Mouse (Mus musculus): ENCODE measurements at regions not wholly inside any gene's neighbourhood (a gene's known extent, or its start where the extent isn't known, plus 50 kb on each side); places are given as distances from the start of the nearest gene placed in this dataset.

- no peak for DNase-seq (ENCODE audit: low spot score in 2 of 2)
Measured at GRCm38 (mm10) chr8:36363291-36363690, 597.7 kb downstream of the Gm19410 start.

GRCm38 (mm10) chr8:36364567-36365231, 599.1 kb downstream of the Gm19410 start:
- no peak for DNase-seq (ENCODE audit: low spot score in 2 of 2)

GRCm38 (mm10) chr8:36365945-36366344, 600.4 kb downstream of the Gm19410 start:
- DNase-seq (ENCODE audit: low spot score in 2 of 2): no peak

- DNase-seq (ENCODE audit: low spot score in 2 of 2): no peak
Measured at GRCm38 (mm10) chr8:36376579-36377350, 611.2 kb downstream of the Gm19410 start.

GRCm38 (mm10) chr8:36394487-36394886, 598.9 kb upstream of the AI429214 start:
- DNase-seq (ENCODE audit: low spot score in 2 of 2): no peak

- DNase-seq (ENCODE audit: low spot score in 2 of 2): no peak
Measured at GRCm38 (mm10) chr8:36396493-36396892, 596.9 kb upstream of the AI429214 start.

GRCm38 (mm10) chr8:36406706-36407105, 586.7 kb upstream of the AI429214 start:
- peak; percentile 37 to 46 for DNase-seq (ENCODE audit: low spot score in 2 of 2)

All from right cerebral cortex, postnatal 10 days (tissue).